Mouse (Mus musculus) kidney, embryonic 14.5 days (tissue): ENCODE results near the gene Rhbdl3. TPM values are rescaled to one million over a fixed set of nuclear protein-coding genes. Genes with fewer than 3 reads are reported as not detected.

Source experiments
- ATAC-seq: fragments of 200-750 bp; cut with Nextera tagmentation; 2 replicates; pipeline ENCODE4 v1.8.0; 2017; ENCODE audit warnings: moderate number of reproducible peaks, mild to moderate bottlenecking, moderate TSS enrichment, moderate library complexity; ENCODE audit not compliant: low FRiP score, low TSS enrichment
- H3K27ac ChIP-seq: fragments of 300-500 bp; sonication (generic); 2 replicates; pipeline ENCODE4 v1.5.1; 2014; ENCODE audit warnings: low read depth, mild to moderate bottlenecking, low read length, moderate library complexity, mixed read lengths
- H3K27me3 ChIP-seq: fragments of 300-500 bp; sonication (generic); 2 replicates; pipeline ENCODE4 v1.6.1; 2014; ENCODE audit warnings: mild to moderate bottlenecking, low read length; ENCODE audit not compliant: control insufficient read depth, insufficient read depth
- H3K36me3 ChIP-seq: fragments of 300-500 bp; sonication (generic); 2 replicates; pipeline ENCODE4 v1.6.1; 2014; ENCODE audit warnings: low read length, mixed read lengths; ENCODE audit not compliant: control insufficient read depth, insufficient read depth
- H3K4me1 ChIP-seq: fragments of 300-500 bp; sonication (generic); 2 replicates; pipeline ENCODE4 v1.6.1; 2014; ENCODE audit warnings: low read length, mixed read lengths; ENCODE audit not compliant: control insufficient read depth, insufficient read depth
- H3K4me2 ChIP-seq: fragments of 300-500 bp; sonication (generic); replicated peaks from 2 replicates; pipeline ENCODE4 v1.6.1; 2014; ENCODE audit warnings: low read depth, mild to moderate bottlenecking, low read length
- H3K4me3 ChIP-seq: fragments of 300-500 bp; sonication (generic); 2 replicates; pipeline ENCODE4 v1.5.1; 2014; ENCODE audit warnings: mild to moderate bottlenecking, low read length
- H3K9ac ChIP-seq: fragments of 300-500 bp; sonication (generic); 2 replicates; pipeline ENCODE4 v1.6.1; 2014; ENCODE audit warnings: low read depth, mild to moderate bottlenecking, low read length, moderate library complexity
- H3K9me3 ChIP-seq: fragments of 300-500 bp; sonication (generic); 2 replicates; pipeline ENCODE4 v1.6.1; 2016; ENCODE audit warnings: low read length; ENCODE audit not compliant: control insufficient read depth
- WGBS: fragments of 180-500 bp; shearing (Covaris S2); extraction: QIAGEN DNeasy Blood & Tissue Kit; methylation state at CpG from one replicate; pipeline ENCODE4 v1.1.7; 2014; 5-methylcytosine and 5-hydroxymethylcytosine counted together
- polyA plus RNA-seq: library from polyadenylated mRNA; unstranded; fragments of >200 nt; fragmentation: Nextera tagmentation; extraction: Ambion mirVana; gene quantifications from 2 replicates; pipeline ENCODE4 v1.2.1, GENCODE M21; 2014

Rhbdl3 gene
- polyA plus RNA-seq, 1 experiment from 2014 or later: 1.3 TPM

GRCm38 (mm10) chr11:80303746-80304145 is 3.0 kb downstream of the Rhbdl3 start:
- Histone ChIP-seq H3K27me3 (peaks cover 30% of the 10 kb centered on the region), H3K4me3 (no peak overlapping the region), H3K4me2 (no peak overlapping the region), H3K27ac (no peak overlapping the region), H3K9me3 (peaks cover 2% of the 10 kb centered on the region; the same call in 1 of the 2 replicates), H3K4me1 (peaks cover 11% of the 10 kb centered on the region; the same call in 1 of the 2 replicates), H3K9ac (no peak overlapping the region), H3K36me3 (no peaks in the 10 kb centered on the region)
- 89% methylated on average over 3 of the region's 3 CpGs for WGBS
- no peak for ATAC-seq

DNA sequence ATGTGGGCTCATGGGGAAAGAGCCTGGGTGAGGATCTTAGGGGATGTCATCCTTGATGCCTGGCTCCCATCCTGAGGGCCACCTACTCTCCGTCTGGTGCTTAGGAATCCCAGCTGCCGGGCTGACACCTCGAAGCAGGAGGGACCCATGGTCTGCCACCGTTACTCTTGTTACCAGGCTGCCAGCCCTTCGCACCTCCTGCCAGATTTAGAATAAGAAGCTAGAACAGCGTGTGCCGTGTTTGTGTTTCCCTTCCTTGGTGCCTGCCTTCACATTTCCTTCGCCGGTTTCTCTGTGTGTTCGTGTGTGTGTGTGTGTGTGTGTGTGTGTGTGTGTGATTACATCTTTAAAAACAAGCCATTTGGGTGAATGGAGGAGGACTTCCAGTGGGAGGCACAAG is 4.1 kb downstream of the Rhbdl3 start:
- no peak overlapping the region for H3K9ac ChIP-seq
- WGBS: 84% methylated on average over 10 of the region's 10 CpGs
- ATAC-seq: no peak

GRCm38 (mm10) chr11:80308537-80308936 is 7.8 kb downstream of the Rhbdl3 start:
- H3K27me3 ChIP-seq: no peaks in the 10 kb centered on the region
- H3K27ac ChIP-seq: no peak overlapping the region
- no peak overlapping the region for H3K4me2 ChIP-seq
- WGBS: 60% methylated on average over 6 of the region's 6 CpGs
- H3K36me3 ChIP-seq: no peaks in the 10 kb centered on the region
- no peak overlapping the region for H3K9ac ChIP-seq
- H3K9me3 ChIP-seq: peaks cover 2% of the 10 kb centered on the region; the same call in 1 of the 2 replicates
- no peak for ATAC-seq
- H3K4me3 ChIP-seq: no peak overlapping the region
- H3K4me1 ChIP-seq: no peaks in the 10 kb centered on the region

More for the DNA sequence above, 4.1 kb downstream of the Rhbdl3 start:
- peaks cover 21% of the 10 kb centered on the region for H3K27me3 ChIP-seq
- H3K27ac ChIP-seq: no peak overlapping the region
- peaks cover 11% of the 10 kb centered on the region; the same call in 1 of the 2 replicates for H3K4me1 ChIP-seq
- H3K4me2 ChIP-seq: no peak overlapping the region
- H3K4me3 ChIP-seq: no peak overlapping the region
- H3K36me3 ChIP-seq: no peaks in the 10 kb centered on the region
- peaks cover 2% of the 10 kb centered on the region; the same call in 1 of the 2 replicates for H3K9me3 ChIP-seq

DNA sequence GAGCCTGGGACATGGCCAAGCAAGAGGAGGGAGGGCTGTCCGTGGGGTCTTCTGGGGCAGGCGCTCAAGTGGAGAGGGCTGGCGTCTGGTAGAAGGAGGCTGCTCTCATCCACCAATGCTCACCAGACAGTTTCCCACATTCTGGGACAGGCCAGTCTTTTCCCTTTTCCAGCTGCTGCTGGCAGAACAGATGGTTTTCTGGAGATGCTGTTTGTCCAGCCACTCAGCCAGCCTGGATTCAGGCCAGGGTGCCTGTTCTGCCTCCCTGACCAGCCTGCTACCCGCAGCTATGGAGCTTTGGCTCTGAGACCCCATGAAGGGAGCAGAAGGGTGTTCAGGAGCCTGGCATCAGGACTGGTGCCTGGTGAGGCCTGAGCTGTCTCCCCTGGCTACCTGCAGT is 10.6 kb downstream of the Rhbdl3 start:
- H3K36me3 ChIP-seq: no peaks in the 10 kb centered on the region
- no peaks in the 10 kb centered on the region for H3K9me3 ChIP-seq
- no peaks in the 10 kb centered on the region for H3K27me3 ChIP-seq
- 68% methylated on average over 4 of the region's 4 CpGs for WGBS
- no peak for ATAC-seq
- no peak overlapping the region for H3K4me3 ChIP-seq
- no peak overlapping the region for H3K9ac ChIP-seq
- H3K4me2 ChIP-seq: no peak overlapping the region
- no peak overlapping the region for H3K27ac ChIP-seq
- no peaks in the 10 kb centered on the region for H3K4me1 ChIP-seq

- Histone ChIP-seq H3K4me1 (no peaks in the 10 kb centered on the region), H3K9me3 (no peaks in the 10 kb centered on the region), H3K27ac (no peak overlapping the region), H3K4me2 (no peak overlapping the region), H3K36me3 (no peaks in the 10 kb centered on the region), H3K4me3 (no peak overlapping the region), H3K9ac (no peak overlapping the region), H3K27me3 (no peaks in the 10 kb centered on the region)
- ATAC-seq: no peak
- 20% methylated on average over 2 of the region's 2 CpGs for WGBS
Measured at GRCm38 (mm10) chr11:80312049-80312448, 11.3 kb downstream of the Rhbdl3 start.

DNA sequence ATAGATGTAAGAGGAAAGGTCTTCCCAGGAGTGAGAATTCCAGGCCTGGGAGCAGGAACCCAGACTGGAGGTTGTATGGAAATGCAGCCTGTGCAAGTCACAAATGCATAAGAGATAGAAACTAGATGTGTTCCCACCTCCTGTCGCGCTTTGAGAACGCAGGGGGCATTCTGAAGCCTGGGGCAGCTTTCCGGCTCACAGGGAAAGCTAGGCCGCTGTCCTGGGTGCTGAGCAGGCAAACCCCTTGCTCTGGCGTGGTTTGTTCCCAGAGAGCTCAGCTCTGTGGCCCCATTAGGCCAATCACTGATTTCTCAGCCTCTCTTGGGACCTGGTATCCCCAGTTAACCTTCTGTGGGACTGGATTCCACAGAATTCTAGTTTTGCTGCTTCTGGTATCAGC is 11.9 kb downstream of the Rhbdl3 start:
- no peak for ATAC-seq

GRCm38 (mm10) chr11:80313462-80313861 is 12.8 kb downstream of the Rhbdl3 start:
- Histone ChIP-seq H3K27me3 (no peaks in the 10 kb centered on the region), H3K36me3 (no peaks in the 10 kb centered on the region), H3K9me3 (no peaks in the 10 kb centered on the region), H3K4me1 (no peaks in the 10 kb centered on the region), H3K9ac (no peak overlapping the region), H3K4me2 (no peak overlapping the region), H3K27ac (no peak overlapping the region), H3K4me3 (no peak overlapping the region)
- 74% methylated on average over 1 of the region's 1 CpGs for WGBS
- no peak for ATAC-seq

More for the DNA sequence above, 11.9 kb downstream of the Rhbdl3 start:
- Histone ChIP-seq H3K9me3 (no peaks in the 10 kb centered on the region), H3K4me3 (no peak overlapping the region), H3K27ac (no peak overlapping the region), H3K4me2 (no peak overlapping the region), H3K9ac (no peak overlapping the region), H3K36me3 (no peaks in the 10 kb centered on the region), H3K4me1 (no peaks in the 10 kb centered on the region), H3K27me3 (no peaks in the 10 kb centered on the region)
- 2% methylated on average over 6 of the region's 6 CpGs for WGBS

GRCm38 (mm10) chr11:80313944-80314343 is 13.2 kb downstream of the Rhbdl3 start:
- Histone ChIP-seq H3K27me3 (no peaks in the 10 kb centered on the region), H3K27ac (no peak overlapping the region), H3K9ac (no peak overlapping the region), H3K4me1 (no peaks in the 10 kb centered on the region), H3K4me3 (no peak overlapping the region), H3K9me3 (no peaks in the 10 kb centered on the region), H3K4me2 (no peak overlapping the region), H3K36me3 (no peaks in the 10 kb centered on the region)
- ATAC-seq: no peak
- 74% methylated on average over 4 of the region's 4 CpGs for WGBS

DNA sequence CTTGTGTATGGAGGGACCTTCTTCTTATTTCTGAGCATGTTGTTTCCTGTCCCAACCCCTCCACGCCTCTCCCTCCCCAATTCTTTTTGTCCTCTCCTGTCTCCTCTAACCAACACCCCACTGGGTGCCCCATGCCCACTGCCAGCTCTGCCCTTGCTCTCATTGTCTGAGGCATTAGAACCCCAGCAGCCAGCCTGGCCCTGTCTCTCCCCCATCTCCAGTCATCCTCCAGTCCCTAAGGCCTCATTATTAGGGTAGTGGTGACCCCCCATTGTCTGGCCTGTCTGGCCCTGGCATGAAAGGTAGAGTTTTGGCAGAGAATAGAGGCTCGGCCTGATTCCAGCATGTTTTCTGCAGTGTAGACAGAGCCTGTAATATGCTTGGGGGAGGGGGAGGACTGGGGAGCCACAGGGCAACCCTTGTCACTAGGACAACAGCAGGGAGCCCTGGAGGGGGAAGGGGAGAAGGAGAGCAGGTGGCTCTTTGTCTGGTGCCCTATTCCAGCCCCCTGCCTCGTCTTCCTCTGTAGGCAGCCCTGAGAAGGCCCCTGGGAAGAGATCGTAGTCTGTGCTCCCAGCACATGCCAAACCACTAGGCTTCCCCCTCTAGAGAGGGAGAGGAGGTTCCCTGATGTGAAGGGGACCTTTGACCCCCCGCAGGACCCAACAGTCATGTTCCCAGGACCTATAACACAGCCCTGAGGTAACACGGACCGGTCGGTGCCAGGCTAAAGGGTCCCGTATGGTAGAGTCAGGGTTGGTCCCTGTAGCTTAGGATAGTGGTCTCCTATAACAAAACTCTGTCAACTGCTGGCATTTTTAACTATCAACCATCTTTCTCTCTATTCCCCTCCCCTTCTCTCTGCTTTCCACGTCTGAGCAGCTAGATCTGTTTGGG is 15.3 kb downstream of the Rhbdl3 start:
- Histone ChIP-seq H3K4me2 (no peak overlapping the region), H3K4me3 (no peak overlapping the region), H3K36me3 (no peaks in the 10 kb centered on the region), H3K9me3 (no peaks in the 10 kb centered on the region), H3K4me1 (no peaks in the 10 kb centered on the region), H3K27ac (no peak overlapping the region), H3K27me3 (no peaks in the 10 kb centered on the region), H3K9ac (no peak overlapping the region)
- ATAC-seq: no peak
- WGBS: 65% methylated on average over 10 of the region's 10 CpGs
